Mouse (Mus musculus): Measurements from ENCODE around the gene Naaladl2.
"Not testable (repeated sequence)": the region's sequence is repeated elsewhere in the genome, so short reads cannot be mapped to it uniquely, and the experiment has no call there.

The Naaladl2 gene

GRCm38 (mm10) chr3:25143555-25144311, at the start of gene Naaladl2:
Gene Naaladl2, minus strand, starts transcription at chr3:25144261.
- peak; percentile 48 for DNase-seq (ENCODE audit: low spot score)

- no peak for DNase-seq (ENCODE audit: low spot score)
These were observed 7.7 kb upstream of the Naaladl2 start for GRCm38 (mm10) chr3:25151721-25152120.

- DNase-seq (ENCODE audit: low spot score), result no peak
These were observed 3.2 kb upstream of the Naaladl2 start for GRCm38 (mm10) chr3:25147271-25147670.

GRCm38 (mm10) chr3:25144961-25145697, 1.1 kb upstream of the Naaladl2 start:
- peak; percentile 4 for DNase-seq (ENCODE audit: low spot score)

- no peak for DNase-seq (ENCODE audit: low spot score)
These were observed 950 bp downstream of the Naaladl2 start for GRCm38 (mm10) chr3:25143111-25143510.

GRCm38 (mm10) chr3:25131848-25132247, 12.2 kb downstream of the Naaladl2 start:
- DNase-seq (ENCODE audit: low spot score), result no peak

- DNase-seq (ENCODE audit: low spot score), result no peak
These were observed 16.2 kb downstream of the Naaladl2 start for GRCm38 (mm10) chr3:25127864-25128263.

- DNase-seq (ENCODE audit: low spot score), result no peak
These were observed 18.9 kb downstream of the Naaladl2 start for GRCm38 (mm10) chr3:25124919-25125846.

GRCm38 (mm10) chr3:25113107-25113506, 31.0 kb downstream of the Naaladl2 start:
- DNase-seq (ENCODE audit: low spot score), result no peak

GRCm38 (mm10) chr3:25108997-25109396, 35.1 kb downstream of the Naaladl2 start:
- no peak for DNase-seq (ENCODE audit: low spot score)

- DNase-seq (ENCODE audit: low spot score), result no peak
These were observed 51.1 kb downstream of the Naaladl2 start for GRCm38 (mm10) chr3:25092986-25093385.

- DNase-seq (ENCODE audit: low spot score), result no peak
These were observed 68.3 kb downstream of the Naaladl2 start for GRCm38 (mm10) chr3:25075785-25076184.

- DNase-seq (ENCODE audit: low spot score), result no peak
These were observed 69.8 kb downstream of the Naaladl2 start for GRCm38 (mm10) chr3:25074266-25074665.

GRCm38 (mm10) chr3:25073821-25074220, 70.2 kb downstream of the Naaladl2 start:
- no peak for DNase-seq (ENCODE audit: low spot score)

- no peak for DNase-seq (ENCODE audit: low spot score)
These were observed 80.8 kb downstream of the Naaladl2 start for GRCm38 (mm10) chr3:25063217-25063616.

GRCm38 (mm10) chr3:25052975-25053374, 91.1 kb downstream of the Naaladl2 start:
- DNase-seq (ENCODE audit: low spot score), result no peak

GRCm38 (mm10) chr3:25019972-25020371, 124.1 kb downstream of the Naaladl2 start:
- no peak for DNase-seq (ENCODE audit: low spot score)

- no peak for DNase-seq (ENCODE audit: low spot score)
These were observed 133.3 kb downstream of the Naaladl2 start for GRCm38 (mm10) chr3:25010751-25011150.

- not testable (repeated sequence) for DNase-seq (ENCODE audit: low spot score)
These were observed 137.3 kb downstream of the Naaladl2 start for GRCm38 (mm10) chr3:25006802-25007201.

- DNase-seq (ENCODE audit: low spot score), result no peak
These were observed 151.5 kb downstream of the Naaladl2 start for GRCm38 (mm10) chr3:24992577-24992976.

GRCm38 (mm10) chr3:24992078-24992477, 152.0 kb downstream of the Naaladl2 start:
- DNase-seq (ENCODE audit: low spot score), result no peak

GRCm38 (mm10) chr3:24982111-24982510, 161.9 kb downstream of the Naaladl2 start:
- no peak for DNase-seq (ENCODE audit: low spot score)

Measured in urinary bladder, postnatal 25 days (tissue).